Mouse (Mus musculus): Measurements from ENCODE around the gene Hadhb.
A peak's percentile ranks its signal among the peaks of the same experiment; 100 is the strongest.
"Not testable (repeated sequence)": the region's sequence is repeated elsewhere in the genome, so short reads cannot be mapped to it uniquely, and the experiment has no call there.

Gene Hadhb

DNA sequence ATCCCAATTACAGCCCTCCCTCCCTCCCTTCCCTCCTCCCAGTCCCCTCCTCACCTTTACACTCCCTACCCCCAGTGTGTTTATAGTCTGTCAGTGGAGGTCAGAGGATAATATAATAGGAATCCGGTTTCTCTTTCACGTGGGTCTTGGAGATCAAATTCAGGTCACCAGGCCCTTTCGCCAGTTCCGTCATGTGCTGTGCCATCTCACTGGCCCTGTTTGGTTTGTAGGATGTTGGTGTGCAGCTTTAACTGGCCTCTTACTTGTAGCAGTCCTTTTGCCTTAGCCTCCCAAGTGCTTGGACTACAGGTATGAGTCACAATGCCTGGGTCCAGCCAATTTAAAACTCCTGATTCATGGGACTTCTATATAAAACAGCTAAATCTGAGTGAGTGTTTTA lies 20.8 kb downstream of the Hadhb start:
- no peak for DNase-seq (ENCODE audit: low spot score)

DNA sequence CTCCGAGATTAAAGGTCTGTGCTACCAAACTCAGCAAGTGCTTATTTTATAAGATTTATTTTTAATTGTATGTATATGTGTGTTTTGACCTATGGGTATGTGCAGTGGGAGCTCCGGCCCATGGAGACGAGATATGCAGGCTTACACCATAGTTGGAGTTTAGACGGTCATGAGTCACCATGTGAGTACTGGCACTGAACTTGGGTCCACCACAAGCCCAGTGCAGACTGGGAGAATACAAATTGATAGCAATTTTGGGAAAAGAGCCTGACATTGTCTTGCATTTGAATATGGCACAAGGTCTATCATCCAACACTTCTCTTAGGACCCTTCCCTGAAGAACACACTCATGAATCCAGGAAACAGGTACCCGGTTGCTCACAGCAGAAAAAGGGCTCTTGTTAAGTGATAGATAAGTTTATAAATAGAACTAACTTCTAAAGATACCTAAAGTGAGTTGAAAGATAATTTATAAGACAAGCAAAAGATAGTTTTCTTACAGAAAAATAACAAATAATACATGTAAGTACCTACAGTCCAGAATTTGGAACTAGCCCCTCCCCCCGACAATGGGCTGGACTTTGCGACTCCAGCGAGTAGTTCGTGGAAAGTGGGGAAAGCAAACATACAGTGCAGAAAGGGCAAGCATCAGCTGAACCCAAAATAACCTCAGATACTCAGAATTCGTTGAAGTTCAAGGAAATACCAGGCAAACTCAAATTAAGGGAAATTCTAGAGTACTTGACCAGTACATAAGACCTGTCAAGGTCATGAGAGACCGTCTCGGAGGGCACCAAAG lies 32.8 kb downstream of the Hadhb start:
- DNase-seq (ENCODE audit: low spot score): no peak

DNA sequence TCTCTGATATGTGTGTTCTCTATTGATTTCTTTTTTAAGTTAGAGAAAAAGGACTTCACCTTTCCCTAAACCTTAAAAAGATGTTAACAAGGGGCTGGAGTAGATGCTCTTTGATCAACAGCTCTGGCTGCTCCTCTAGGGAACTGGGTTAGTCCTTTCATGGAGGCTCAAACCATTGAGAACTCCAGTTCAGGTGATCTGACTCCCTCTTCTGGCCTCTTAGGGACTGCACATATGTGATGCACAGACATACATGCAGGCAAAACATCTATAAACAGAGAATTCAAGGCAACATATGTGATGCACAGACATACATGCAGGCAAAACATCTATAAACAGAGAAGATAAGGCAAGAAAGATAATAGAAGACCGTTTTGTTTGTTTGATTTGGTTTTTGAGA lies 37.4 kb downstream of the Hadhb start:
- no peak for DNase-seq (ENCODE audit: low spot score)

DNA sequence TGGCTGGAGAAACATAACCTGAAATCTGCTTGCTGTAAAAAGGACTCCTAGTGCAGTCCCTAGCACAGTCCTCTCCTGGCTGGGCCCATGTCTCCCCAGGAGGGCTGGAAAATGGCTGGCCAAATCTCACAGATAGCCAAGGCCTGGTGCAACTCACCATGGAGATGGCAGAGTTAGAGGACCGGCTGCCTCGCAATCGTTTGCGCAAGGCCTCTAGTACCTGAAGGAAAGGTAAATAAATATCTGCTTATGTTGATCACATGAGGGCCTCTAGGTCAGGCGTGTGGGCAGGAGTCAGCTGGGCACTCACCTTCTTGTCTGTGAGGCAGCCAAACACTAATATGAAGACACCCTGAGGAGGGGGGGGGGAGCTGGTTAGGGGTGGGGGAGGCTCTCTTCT lies 40.3 kb downstream of the Hadhb start:
- DNase-seq (ENCODE audit: low spot score): no peak

DNA sequence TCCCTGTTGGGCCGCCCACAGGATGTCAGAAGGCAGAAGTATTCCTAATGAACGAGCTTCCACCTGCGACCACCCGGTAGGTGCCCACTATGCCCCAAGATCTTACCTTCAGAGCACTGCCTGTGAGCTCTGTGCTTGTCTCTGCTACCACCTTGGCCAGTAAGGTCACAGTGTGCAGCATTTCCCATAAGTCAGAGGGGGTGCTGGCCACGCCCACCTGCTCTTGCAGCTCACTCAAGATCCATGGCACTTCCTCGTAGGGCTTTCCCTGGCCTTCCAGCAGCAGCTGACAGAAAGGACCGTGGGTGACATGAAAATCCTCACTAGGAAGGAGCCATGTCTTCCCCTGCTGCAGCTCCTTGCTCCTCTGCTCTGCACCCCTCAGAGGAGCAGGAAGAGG lies 43.2 kb downstream of the Hadhb start:
- no peak for DNase-seq (ENCODE audit: low spot score)

DNA sequence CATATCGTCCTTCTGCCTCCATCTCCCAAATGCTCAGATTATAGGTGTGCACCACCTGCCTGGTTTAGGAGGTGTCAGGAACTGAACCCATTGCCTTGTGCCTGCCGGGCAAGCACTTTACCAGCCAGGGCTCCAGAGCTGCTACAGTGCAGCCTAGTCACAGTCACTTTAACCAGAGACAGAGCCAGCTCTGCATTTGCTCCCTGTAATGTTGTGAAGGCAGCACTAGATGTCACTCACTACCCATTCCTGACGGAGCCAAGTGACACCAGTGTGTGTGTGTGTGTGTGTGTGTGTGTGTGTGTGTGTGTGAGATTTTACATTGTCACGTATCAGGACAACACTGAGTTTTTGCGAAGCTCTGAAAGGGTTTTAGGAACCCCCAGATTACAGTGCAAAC lies 46.5 kb downstream of the Hadhb start:
- DNase-seq (ENCODE audit: low spot score): no peak

DNA sequence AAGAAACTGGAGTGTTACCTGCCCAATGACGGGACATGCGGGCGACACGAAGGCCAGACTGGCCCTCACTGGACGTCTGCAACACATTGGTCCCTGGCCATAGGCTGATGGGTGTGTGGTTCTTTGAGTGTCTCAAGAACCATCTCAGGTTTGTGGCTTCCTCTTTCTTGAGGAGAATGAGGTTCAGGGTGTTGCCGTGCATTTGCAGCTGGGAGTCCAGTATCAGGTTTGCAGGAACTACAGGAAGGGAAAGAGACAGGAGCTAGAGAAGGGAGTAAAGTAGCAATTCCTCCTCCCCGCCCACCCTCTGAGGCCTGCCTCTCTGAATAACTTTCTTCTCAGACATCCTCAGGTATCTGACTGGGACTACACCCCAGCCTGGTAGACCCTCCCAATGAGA lies 47.2 kb downstream of the Hadhb start:
- DNase-seq (ENCODE audit: low spot score): no peak

DNA sequence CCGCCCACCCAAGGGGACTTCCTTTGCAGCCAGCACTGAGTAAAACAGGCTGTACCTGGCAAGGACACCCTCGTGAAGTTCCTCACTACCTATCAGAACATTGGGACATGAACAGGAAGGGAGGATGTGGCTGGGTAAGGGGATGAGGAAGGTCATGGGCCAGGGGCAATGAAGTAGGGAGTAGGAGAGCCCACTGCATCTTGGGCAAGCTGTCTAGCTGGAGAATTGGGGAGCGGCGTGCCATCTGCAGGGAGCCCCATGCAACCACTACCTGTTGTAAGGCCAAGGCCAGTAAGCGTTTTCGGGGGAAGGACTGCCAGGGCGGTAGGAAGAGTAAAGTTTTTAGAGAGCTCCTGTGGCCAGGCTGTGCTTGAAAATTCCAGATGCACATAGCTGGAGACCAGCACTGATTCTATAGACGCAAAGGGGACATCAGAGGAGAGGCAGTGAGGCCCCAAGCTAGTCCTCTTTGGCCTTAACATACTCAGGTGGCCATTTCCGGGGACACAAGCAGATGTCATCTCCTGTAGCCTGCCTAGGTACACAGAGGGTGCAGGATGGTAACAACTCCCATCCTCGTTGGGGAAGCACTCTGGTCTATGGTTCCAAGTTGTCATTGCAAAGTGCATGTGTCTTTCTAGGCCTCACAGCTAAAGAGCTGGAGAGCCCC lies 48.3 kb downstream of the Hadhb start:
- DNase-seq (ENCODE audit: low spot score): no peak

DNA sequence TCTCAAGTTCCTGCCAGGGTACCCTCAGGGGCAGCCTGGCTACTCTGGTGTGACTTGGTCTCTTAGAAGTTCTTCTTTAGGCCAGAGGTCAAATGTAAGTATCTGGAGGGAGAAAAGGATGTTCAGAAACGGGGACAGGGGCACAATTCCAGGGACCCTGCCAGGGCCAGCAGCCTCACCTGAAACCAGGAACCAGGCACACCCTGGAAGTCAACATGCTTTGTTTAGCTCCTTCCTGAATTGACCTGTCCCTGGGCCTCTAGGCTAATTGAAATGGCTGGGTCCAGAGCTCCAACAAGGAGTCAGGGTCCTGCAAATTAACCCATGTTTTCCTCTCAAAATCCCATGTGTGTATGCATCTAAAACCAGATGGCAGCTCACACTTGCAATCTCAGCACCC lies 49.4 kb downstream of the Hadhb start:
- DNase-seq (ENCODE audit: low spot score): no peak

DNA sequence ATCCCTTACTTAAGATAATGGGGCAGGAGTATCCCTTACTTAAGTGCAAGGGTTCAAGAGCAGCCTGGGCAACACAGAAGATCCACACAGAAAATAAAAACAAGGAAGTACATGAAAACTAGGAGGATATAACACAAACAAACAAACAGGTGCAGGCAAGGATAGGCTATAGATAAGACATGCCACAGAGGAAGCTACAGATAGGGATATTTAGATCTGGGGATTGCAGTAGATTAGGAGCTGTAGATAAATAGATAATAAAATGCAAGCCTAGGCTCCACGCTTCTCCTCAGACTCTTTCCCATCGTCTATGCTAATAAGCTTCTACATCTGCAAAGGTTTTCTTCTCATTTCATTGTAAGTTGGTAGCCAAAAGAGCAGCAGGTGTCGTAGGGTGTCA lies 50.0 kb downstream of the Hadhb start:
- no peak for DNase-seq (ENCODE audit: low spot score)

DNA sequence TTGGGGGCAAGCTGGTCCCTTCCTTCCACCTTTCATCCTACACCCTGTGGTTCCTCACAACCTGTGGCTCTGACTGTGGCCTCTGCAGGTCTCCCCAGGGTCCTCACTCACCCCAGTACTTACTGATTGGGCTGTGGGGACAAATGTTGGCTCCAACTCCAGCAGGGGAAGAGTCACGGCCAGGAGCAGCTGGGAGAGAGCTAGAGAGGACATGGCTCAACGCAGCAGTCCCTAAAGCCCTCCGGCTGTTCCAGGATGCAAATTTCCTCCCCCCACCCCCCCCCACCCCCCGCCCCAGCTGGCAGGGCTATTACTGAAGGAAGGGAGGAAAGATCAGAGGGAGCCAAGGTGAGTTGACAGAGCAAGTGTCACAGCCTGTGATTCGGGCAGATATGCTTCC lies 50.4 kb downstream of the Hadhb start, which contains the start of gene Adgrf3:
TSS of gene Adgrf3 (minus strand) at position 230 of the 400 bp plus-strand sequence.
- DNase-seq (ENCODE audit: low spot score): no peak

DNA sequence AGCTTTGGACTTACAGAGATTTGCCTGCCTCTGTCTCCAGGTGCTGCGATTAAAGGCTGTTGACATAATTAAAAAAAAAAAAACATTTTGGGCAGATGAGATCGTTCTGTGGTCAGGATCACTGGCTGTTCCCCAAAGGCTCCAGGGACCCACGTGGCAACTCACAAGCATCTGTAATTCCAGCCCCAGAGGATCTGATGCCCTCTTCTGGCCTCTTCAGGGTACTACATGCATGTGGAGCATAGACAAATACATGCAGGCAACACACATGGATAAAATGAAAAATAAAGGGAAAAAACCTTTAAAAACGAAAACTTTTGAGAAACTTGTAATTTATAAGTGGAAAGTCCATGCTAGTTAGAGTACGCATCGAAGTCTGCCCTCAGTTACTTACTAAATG lies 52.2 kb downstream of the Hadhb start:
- no peak for DNase-seq (ENCODE audit: low spot score)

DNA sequence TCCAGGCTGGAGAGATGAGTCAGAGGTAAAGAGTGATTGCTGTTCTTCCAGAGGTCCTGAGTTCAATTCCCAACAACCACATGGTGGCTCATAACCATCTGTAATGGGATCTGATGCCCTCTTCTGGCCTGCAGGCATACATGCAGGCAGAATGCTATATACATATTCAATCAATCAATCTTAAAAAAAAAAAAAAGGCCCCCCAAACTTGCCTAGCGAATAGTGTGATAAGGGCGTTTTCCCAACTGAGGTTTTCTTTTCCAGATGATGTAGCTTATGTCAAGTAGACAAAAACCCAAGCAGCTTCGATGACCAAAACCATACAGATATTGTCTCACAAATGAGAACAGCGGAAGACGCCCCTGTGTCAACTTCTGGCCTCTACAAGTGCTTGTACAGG lies 55.7 kb downstream of the Hadhb start:
- not testable (repeated sequence) for DNase-seq (ENCODE audit: low spot score)

DNA sequence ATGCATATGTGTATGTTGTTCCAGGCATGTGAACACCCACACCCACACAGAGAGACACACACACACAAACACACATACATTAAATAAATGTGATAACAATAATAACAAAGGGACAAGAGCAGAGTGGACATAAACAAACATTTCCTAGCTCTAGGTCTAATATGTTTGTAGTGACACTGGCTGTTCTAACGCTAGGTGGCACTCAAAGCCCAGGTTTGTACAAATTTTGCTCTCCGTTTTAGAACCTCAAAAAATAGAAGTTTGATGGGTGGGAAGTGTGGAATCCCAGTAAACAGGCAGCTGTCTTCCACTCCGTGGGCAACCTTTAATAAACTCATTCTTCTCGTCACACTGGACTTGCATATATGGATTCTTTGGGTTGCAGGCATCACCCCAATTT lies 59.8 kb downstream of the Hadhb start:
- peak; percentile 21 for DNase-seq (ENCODE audit: low spot score)

DNA sequence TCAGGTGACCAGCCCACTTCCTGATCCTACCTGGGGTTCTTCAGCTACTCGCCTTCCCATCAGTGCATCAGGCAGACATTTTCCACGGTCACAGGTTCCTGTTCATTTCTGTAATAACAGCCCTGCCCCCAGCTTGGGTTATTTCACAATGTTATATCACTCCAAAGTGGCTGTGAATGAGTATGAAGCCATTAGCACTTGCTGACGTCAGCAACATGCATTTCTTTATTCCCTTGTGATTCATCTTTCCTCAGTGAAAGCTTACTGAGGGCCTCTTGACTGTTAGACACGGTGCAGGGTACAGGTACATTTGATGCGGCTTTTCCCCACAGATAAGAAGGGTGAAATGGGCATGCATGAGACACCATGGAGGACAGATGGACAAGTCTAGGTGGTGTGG lies 60.9 kb downstream of the Hadhb start:
- no peak for DNase-seq (ENCODE audit: low spot score)

DNA sequence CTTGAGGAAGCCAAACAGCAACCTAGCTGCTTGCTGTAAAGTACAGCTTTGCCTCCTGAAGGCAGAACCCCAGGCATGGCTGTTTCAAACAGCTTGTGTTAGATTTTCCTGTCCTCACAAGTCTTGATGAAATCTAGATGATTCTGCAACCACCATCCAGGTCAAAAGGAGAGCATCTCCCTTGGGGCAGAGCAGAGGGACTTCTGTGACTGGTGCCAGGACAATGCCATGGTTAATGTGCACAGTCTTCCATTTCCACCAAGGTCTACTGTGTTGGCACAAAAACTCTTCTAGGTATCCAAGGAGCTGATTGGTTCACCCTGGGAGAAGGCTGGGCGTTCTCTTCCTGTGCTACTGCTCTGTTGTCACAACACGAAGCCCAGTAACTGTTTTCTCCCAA lies 64.7 kb downstream of the Hadhb start:
- DNase-seq (ENCODE audit: low spot score): no peak

DNA sequence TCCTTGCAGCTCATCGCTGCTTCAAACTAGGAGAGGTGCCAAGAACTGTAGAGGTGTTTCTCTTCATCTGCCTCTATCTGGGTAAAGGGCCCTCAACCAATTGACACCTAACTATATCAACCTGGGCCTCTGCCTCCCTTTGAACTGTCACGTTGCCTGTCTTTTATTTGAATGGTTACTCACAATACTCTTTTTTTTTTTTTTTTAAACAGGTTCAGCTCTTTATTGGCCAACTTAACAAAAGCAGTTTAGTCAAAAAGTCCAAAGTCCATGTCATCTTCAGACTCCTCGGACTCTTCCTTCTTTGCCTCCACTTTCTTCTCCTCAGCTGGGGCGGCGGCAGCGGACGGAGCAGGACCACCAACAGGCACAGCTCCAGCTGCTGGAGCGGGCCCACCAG lies 65.6 kb downstream of the Hadhb start:
- DNase-seq (ENCODE audit: low spot score): no peak

DNA sequence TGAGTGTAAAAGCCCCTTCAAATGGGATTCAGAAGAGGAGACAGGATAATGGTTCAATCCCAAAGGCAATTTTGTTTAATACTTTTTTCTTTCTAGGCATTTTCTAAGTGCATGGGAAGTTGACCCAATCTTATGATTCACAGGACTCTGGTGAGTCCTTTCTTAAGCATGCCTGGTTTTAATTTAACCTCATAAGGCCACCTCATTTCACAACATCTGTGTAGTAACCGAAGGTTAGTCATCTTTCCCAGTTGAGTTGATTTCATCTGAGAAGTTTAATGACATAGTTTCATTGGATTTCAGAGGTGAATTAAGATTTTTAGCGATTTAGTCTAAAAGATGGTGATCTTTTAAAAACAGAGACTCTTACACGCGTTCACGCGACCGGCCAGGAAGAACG lies 67.6 kb downstream of the Hadhb start:
- no peak for DNase-seq (ENCODE audit: low spot score)

DNA sequence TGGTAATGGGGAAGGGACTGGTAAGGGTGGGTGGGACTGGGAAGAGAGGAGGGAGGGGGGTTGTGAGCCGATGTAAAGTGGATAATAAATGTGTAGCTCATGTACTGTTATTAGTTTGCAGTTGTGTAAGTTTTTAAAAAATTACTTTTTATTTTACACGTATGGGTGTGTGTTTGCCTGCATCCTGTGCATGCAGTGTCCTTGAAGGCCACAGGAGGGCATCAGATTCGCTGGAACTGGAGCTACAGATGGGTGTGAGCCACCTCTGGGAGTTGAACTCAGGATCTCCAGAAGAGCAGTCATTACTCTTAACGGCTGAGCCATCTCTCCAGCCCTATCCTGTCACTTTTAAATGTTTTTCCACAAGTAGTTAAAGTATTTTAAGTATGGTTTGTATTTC lies 75.9 kb downstream of the Hadhb start:
- DNase-seq (ENCODE audit: low spot score): no peak

DNA sequence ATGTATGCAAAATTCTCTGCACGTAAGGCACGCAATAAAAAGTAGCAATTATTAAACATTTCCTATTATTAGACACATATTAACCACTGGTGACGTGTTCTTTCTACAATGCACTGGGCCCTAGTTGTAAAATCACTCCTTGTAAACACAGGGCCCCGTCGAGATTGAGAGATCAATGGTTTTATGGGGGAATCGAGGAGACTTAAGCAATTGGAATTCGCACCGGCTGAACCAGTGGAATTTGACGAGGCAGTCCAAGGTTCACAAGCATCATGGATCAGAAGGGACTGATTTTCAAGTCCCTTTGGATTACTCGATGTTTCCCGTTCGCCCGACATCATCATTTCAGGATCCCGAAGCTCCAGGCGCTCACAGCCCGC lies 76.8 kb downstream of the Hadhb start:
- DNase-seq (ENCODE audit: low spot score): no peak

DNA sequence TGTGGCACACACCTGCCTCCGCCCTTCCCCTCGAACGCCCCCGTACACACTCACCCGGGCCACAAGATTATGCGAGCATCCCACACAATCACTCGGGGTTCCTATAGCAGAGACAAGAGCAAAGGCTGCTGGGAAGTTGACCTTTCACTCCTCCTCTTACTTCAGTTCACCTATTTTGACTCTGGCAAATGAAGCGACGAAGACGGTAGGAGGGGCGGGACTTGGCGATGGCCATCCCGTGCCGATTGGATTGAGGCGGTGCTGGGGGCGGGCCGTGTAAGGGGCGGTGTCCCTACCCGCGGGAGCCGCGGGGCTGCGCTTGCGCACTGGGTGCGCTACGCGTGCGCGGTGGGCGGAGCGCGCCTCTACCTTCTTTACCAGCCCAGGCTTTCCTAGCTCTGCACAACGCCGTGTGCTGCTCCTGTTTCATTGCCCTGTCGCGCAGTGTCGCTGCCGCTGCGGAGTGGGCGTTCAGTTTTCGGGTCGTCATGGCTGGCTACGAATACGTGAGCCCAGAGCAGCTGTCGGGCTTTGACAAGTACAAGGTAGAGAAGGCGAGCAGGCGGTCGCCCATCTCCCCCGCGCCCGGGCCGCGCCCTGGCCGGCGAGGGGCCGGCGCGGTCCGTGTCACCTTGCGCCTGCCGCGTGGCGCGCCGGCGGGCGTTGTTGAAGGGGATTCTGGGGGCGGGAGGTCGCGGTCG lies 77.4 kb downstream of the Hadhb start, which contains the start of gene Selenoi:
TSS of gene Selenoi (plus strand) at position 311 of the 701 bp plus-strand sequence.
- peak; percentile 98 for DNase-seq (ENCODE audit: low spot score)

DNA sequence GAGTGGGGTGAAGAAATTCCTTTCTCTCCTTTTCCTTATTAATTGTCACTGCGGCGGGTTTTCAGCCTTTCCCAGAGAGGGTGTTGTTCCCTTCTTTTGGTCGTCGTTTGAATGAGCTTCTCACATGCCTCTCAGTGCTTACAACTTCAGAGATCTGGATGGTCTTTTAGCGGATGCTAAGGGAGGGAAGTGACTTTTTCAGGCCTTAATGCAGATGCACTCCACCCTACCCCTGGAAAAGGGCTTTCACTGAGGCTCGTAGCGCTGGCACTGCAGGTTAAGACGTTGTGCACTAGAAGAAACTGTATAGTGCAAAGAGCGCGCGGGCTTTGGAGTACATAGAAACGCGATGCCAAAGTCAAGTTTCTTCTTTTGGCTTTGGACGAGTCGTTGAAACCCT lies 78.0 kb downstream of the Hadhb start:
- DNase-seq (ENCODE audit: low spot score): no peak

DNA sequence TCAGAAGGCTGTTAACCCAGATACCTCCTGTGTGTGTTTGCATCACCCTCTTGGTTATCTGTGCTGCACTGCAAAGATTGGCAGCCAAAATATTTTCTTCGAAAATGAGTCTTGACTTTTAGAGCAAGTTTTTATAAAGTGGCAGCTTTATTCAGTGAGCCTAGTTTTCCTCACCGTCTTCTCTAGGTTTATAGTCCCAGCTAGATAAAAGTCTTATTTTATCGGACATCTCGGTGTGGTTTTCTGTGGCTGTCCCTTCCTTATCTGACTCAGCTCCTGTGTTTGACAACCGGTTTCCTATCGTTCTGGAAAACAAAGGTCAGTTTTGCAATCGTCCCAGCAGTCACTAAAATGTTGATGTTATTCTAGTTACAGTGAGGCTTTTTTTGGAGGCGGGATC lies 78.9 kb downstream of the Hadhb start:
- DNase-seq (ENCODE audit: low spot score): no peak
